Mouse (Mus musculus) ES-Bruce4 (cell line): ENCODE measurements at regions not wholly inside any gene's neighbourhood (a gene's known extent, or its start where the extent isn't known, plus 50 kb on each side); places are given as distances from the start of the nearest gene placed in this dataset.

Experiments
- CTCF ChIP-seq: IDR thresholded peaks from one replicate; pipeline ENCODE4 v1.8.1; 2011; ENCODE audit warnings: low read depth, low read length
- EP300 ChIP-seq: IDR thresholded peaks from 2 replicates; pipeline ENCODE4 v1.6.1; 2011; ENCODE audit warnings: low read depth, low read length; ENCODE audit not compliant: insufficient read depth
- POLR2A ChIP-seq: IDR thresholded peaks from one replicate; pipeline ENCODE4 v1.8.1; 2011; ENCODE audit warnings: low read length; ENCODE audit not compliant: insufficient read depth

DNA sequence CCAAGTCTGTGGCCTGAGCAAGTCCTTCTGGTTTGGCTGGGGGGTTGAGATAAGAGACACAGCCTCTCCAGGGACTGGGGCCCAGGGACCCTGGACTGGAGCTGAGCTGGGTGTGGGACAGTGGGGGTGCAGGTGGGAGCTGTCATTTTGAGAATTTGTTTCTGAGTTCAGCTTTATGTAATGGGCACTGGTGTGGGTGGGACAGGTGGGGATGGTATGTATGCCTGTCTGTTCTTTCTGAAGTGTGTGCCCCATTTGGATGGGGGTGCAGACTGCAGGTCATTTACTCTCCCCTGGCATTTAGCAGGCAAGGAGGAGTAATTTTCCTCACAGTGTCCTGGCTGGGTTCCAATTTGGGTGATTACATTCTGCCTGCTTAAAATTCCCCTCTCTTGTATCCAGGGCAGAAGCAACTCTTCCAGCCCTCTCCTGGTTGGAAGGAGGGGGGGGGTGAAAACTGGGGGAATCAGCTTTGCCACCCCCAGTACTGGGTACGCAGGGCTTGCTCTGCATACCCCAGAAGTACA, 54.2 kb upstream of the Vrk1 start:
- no peak for TF ChIP-seq EP300
- TF ChIP-seq POLR2A = no peak
- no peak for TF ChIP-seq CTCF
